Mouse (Mus musculus): ENCODE measurements around the gene Tcf7l2.

Tcf7l2 gene

DNA sequence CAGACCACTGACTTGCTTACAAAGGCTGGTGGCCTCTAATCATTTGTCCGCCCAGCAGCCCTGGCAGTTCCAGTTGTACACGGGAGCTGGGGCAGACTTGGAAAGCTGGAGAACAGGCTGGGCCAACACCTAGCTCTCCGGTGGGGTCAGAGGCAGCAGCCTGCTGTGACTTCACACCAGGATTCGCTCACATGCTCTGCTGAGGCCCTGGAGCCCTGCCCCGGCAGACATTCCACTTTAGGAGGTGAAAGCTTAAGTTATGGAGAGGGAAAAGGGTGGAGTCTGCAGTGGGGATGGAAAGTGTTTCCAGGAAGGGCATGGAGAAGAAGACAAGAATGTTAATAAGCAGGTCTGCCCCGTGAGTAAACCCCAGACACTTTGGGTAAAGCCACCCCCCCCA lies 19.2 kb upstream of the Tcf7l2 start:
- in situ Hi-C loops (cut with MboI, MseI), result loop anchor here (10.0 kb wide), 1 partner anchor 642 kb away; no protein-coding TSS in a partner anchor

DNA sequence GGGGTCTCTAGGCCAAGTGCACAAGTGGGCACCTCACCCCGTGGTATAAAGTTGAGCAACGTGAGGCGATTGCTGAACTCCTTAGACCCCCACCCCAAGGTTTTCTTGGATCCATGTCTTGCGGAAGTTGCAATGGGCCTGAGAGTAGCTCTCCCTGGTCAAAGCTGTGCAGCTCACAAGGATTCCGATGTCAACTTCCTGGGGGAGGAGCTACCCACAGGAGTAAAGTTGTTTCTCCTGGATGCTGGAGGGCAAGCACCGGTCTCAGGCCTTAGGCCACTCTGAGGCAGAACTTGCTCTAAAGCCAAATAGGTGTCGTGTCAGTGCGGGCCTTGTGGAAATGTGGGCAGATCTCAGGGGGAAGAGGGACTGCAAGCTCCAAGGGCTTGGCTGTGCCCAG lies 12.2 kb upstream of the Tcf7l2 start:
- in situ Hi-C loops (cut with MboI, MseI), result loop anchor here (10.0 kb wide), 1 partner anchor 635 kb away; no protein-coding TSS in a partner anchor

DNA sequence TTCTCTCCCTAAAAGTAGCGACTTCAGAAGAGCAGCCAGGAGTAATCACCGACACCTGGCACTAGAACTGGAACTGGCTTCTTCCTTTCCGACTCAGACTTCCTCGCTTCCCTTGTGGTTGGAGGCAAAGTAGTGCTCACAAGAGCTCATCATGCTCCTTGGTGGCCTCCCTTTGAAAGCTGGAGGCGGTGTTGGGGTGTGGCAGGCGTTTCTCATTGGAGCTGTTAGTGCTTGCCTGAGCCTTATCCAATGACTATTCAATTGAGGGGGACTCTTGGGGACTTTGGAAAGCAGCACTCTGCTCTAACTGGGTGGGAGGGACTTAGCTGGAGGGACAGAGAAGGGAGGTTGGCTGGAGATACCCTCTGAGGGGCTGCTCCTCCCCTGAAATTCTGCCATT lies 9.1 kb upstream of the Tcf7l2 start:
- in situ Hi-C loops (cut with MboI, MseI), result loop anchor here (5.0 kb wide), 1 partner anchor 50 kb away; no protein-coding TSS in a partner anchor

DNA sequence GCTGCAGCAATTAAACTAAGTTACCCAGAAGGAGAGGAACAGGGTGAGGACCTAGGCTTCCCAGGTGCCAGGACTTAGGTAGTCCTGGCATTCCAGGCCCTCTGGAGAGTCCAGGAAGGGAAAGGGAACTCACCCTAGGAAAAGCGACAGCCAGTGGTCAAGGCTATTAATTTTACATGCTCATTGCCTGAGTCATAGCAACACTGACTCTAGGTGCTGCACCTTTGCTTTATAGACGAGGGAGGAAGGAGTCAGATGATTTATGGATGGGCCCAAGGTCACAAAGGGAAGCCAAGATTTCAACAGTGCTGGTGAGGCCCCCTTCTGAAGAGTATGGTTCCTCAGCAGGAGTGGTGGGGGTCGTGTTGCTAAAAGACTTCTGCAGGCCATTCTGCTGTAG lies 8.6 kb upstream of the Tcf7l2 start:
- in situ Hi-C loops (cut with MboI, MseI), result loop anchor here (5.0 kb wide), 1 partner anchor 51 kb away; no protein-coding TSS in a partner anchor

DNA sequence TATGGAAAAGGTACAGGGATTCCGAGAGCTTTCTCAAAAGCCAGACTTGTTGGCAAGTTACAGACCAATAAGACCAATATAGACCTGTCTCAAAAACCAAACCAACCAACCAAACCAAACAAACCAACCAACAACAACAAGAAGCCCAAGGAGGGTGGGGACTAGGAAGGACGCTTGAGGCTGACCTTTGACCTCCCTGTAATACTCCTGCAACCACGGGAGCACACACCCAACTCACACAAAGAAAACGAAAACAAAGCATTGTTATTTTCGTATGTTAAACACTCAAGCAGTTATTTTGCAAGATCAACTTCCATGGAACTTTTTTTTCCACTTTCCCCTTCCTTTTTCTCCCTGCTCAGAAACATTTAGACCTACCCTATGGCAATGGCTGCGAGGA lies 5.6 kb upstream of the Tcf7l2 start:
- in situ Hi-C loops (cut with MboI, MseI), result no loop called here

DNA sequence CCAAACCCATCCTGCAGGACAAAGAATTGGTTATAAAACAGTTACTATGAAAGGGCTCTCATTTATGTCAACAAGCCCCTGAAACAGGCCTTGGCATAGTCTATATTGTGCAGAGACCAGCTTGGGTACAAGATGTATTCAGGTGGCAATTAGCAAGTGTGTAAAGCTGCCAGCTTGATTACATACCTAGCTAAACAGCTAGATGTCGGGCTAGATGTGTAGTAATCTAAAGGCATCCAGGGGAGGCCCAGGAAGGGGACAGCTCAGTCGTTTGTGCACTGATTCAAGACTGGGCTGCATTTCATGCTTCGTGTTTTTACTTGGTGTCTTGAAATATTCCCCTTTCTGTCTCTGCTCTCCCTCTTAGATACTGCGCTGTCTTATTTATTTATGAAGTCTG lies 1.9 kb upstream of the Tcf7l2 start:
- in situ Hi-C loops (cut with MboI, MseI), result no loop called here

DNA sequence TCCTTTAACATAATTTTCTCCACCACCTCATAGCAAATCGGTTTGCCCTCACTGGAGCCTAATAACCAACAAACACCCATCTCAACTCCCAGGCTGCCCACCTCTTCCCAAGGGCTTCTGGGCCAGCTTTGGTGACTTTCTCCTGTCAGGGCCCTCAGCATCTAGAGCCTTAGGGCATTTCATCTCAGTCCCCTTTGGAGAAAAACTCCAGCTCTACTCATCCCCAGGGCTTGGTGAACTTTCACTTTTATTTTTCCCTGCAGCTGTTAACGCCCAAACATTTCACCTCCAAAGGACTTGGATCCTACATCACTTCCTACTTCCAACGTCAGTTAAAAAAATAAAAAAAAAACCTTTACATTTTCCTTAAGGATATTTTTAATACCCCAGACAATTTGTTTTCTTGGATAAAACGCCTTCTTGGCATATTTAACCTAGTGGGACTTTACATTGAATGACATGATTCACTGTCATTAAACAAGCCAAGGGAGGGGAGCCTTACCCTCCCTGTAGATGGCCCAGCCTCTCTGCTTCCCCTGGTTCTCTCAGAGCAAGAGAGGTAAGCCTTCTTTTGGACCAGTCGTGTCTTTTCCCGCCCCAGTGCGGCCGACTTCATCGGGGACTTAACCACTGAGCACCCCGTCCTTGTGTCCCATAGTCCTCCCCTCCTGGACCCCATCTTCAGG lies 724 bp upstream of the Tcf7l2 start:
- in situ Hi-C loops (cut with MboI, MseI), result no loop called here

DNA sequence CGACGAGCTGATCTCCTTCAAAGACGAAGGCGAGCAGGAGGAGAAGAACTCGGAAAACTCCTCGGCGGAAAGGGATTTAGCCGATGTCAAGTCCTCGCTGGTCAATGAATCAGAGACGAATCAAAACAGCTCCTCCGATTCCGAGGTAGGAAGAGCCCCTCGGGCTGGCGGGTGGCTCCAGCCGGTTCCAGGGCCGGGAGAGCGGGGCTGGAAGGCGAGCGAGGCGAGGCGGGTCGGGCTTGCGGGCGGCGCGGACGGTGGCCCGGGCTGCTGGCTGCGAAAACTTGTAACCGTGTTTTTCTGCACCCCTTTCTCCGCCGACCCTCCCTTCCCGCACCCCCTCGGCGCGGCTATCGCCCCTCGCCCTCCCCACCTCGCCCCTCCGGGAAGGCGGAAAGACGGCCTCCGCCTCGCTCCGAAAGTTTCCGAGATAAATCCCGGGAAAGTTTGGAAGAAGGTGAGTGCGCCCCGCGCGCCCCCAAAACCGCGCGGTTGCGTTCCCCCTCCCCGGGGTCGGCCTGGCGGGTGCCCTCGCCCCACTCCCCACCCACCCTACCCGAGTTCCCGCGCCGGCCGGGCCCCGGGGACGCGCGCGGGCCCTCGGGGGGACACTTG lies 873 bp downstream of the Tcf7l2 start:
- in situ Hi-C loops (cut with MboI, MseI), result no loop called here

DNA sequence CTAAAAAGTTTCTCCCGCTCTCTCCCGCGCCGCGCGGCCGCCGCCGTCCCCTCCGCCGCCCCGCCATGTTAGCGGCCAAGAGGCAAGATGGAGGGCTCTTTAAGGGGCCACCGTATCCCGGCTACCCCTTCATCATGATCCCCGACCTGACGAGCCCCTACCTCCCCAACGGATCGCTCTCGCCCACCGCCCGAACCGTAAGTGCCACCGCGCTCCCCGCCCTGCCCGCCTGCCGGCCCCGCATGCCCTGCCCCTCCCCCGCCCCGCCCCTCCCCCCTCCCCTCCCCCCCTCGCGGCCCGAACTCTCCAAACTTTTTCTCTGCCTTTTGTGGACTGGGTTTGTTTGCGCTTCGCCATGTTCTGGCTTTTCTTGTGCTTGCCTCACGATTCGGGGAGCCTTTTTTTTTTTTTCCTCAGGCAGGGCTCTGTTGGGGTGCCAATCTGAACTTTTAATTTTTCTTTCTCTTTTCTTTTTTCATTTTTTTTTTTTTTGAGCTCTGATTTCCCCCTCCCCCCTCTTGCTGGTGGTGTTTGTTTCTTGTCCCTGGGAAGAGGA lies 1.5 kb downstream of the Tcf7l2 start:
- in situ Hi-C loops (cut with MboI, MseI), result no loop called here

DNA sequence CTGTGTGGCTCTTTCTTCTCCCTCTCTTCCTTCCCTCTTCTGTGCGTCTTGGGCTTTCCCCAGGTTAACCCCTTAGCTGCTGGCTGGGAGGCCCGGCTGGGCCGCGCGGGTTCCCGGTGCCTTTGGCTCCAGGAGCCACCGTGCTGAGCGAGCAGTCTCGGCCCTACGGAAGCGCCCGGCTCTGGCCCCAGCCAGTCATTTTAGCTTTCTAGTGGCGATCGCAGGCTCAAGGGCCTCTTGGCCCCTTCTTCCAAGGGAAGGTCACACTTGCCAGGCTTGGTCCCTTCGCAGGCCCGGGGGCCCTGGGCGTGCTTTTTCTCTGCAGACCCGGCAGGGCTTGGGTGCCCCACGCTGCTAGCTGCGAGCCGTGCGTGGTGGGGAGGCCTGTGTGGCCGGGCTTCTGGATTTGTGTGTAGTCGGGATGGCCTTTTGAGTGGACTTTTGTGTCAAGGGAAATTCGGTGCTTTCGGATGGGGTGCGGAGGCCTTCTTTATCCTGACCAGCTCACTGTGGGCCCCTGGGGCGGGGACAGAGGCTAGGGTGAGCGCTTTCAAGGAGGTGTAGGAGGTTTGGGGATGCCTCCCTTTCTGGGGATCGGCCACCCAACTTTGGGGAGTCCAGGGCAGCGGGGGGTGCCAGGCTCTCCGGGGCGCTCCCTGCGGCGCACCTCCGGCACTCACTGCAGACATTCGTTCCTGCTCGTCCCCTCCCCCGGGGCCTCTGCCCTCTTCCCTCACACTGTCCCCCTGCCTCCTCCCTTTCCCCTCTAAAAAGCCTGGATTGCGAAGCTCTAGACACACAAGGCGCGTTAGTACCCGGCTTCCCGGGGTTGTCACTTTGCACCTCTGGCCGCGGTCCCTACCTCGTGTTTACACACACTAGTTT lies 2.2 kb downstream of the Tcf7l2 start:
- in situ Hi-C loops (cut with MboI, MseI), result no loop called here

DNA sequence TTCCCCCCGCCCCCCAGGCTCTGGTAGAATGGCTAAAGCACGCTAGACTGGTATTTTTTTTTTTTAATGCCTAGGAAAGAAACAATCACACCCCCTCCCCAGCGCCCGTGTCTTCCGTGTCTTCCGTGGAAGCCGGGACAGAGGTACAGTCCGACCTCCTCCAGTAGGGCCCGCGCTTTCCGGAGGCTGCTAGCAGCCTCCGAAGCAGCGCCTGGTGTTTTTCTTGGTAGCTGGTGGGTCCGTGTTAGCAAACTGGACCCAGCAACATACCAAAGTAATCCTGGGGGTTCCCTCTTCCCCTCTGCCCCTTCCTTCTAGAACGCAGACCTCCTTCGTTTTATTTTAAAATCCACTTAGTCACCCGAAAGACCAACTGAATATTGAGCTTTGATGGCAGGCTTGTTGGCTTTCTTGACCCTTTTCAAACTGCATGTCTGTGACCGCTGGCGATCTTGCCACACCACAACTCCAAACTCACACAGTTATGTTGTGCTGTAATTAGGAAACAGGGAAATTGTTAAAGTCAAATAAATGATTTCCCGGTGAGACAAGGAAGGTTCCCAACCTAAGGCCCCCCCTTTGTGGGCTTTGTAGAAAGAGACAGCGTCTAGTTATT lies 3.1 kb downstream of the Tcf7l2 start:
- in situ Hi-C loops (cut with MboI, MseI), result no loop called here

DNA sequence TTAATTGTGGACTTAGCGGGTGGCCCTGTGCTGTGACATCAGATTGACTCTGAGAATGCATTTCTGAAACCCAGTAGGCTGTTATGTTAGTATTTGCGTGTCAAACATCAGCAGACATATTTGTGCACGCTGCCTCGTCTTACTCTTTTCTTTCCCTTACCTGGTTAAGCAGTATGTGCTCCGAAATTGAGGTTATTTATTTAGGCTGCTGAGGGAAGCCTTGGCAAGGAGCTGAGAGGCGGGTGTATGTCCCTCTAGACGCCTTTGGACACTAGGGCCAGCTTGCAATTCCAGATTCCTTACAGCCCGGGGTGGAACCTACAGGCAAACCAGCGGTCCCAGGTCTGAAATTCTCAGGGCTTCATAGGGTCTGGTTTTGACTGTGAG lies 3.6 kb downstream of the Tcf7l2 start:
- in situ Hi-C loops (cut with MboI, MseI), result no loop called here

DNA sequence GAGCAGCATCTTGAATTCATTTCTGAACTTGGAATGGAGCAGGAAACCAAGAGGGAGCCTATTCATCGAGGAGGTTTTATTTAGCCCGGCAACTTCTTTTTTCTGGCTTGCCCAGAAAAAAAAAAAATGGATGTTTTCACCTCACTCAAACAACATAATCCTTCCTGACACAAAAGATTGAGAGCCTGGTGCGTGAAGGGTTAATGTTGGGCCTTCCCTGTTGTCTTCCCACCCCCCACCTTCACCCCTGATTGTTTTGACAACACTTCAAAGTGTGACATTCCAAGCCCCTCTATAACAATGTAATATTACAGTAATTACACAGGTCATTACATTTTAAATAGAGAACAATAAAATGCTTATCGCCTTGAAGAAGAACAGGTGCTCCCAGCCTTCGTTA lies 4.6 kb downstream of the Tcf7l2 start:
- in situ Hi-C loops (cut with MboI, MseI), result no loop called here

DNA sequence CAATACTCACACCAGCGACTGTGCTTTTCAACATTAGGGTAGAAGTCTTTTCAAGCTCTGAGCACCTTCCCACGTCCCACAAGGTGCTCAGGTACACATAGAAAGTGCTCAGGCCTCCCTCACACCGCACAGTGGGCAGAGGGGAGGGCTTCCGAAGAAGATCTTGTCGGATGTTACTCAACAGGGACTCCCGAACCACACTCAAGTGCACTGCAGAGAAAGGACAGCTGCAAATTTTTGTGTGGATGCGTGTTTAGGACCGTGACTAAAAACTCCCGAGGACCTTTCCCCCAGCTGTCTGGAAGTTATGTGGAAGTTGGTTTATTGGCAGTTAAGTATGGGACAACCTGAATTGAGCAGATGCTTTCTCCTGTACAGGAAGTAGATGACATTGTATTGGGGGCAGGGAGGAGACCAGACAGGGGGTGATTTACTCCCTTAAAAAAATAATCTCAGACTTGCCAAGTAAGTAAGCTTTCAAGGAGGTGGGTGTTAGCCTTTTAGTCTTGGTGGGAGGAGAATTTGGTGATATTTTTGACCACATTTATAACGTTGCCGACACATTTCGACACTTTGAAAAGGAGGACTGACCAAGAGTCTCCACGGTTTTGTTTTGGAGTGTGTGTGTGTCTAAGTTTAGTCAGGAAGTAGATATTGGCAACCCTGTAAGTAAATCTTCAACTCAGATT lies 5.8 kb downstream of the Tcf7l2 start:
- in situ Hi-C loops (cut with MboI, MseI), result no loop called here

DNA sequence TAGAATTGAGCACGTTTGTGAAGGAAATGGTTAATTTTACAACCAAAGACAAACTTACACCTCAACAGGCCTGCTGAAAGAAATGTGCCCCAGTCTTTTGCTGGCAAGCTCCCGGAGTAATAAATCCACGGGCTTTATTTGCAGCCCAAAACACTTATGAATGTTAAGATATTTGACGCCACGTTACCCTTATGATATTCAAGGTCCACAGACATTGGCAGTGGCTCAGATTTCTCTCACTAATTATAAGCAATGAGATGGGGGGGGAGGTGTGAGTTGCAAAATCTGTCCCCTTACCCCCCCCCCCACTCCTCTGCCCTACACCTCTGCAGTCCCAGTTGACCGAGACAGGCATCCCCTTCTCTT lies 6.3 kb downstream of the Tcf7l2 start:
- in situ Hi-C loops (cut with MboI, MseI), result no loop called here

DNA sequence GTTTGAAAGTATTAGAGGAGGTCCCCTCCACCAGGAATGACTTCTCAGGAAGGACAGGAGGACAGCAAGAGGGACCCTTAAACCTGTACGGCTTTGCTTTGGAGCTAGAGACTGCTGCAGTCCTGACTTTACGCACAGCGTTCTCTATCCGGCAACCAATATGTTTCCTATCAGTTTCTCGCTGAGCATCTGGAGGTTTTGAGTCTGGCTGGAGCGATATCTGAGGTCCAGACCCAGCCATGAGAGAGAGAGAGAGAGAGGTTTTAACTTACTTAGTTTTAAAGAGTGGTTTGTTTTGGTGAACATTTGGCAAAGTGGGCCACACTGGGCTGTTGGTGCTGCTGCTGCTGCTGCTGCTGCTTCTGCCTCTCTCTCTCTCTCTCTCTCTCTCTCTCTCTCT lies 7.2 kb downstream of the Tcf7l2 start:
- in situ Hi-C loops (cut with MboI, MseI), result no loop called here

DNA sequence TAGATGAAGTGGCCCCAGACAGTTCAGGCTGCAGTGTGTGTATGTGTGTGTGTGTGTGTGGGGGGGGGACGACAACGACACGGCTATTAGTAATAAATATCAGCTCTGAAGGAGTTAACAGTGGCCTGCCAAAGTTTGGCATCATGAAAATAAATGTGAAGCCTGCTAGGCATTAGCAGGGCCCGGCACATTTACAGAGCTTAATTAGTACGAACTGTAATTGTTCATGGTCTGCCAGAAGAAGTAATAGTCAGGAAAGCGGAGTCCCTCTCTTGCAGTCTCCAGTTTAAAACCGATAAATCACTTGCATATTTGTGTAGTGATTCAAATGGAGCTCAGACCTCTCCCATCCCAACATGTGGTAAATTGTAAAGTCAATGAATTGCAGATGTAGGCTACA lies 7.9 kb downstream of the Tcf7l2 start:
- in situ Hi-C loops (cut with MboI, MseI), result no loop called here

DNA sequence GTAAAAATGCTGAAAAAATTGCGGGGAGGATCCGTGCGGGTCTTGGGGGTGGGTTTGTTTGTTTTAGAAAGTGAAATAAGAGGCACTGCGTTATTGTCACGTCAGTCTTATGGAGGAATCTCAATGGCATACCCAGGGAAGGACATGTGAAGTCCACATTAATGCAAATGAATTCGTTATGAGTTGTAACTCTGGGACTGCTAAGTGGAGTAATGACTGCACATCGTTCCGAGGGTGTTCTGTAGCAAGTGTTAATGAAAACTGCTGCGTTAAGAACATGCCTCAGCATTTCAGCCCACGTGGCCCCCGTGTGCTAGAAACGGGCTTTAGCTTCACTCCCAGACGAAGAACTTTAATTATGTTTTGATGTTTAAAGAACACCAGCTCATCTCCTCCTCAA lies 8.4 kb downstream of the Tcf7l2 start:
- in situ Hi-C loops (cut with MboI, MseI), result no loop called here

DNA sequence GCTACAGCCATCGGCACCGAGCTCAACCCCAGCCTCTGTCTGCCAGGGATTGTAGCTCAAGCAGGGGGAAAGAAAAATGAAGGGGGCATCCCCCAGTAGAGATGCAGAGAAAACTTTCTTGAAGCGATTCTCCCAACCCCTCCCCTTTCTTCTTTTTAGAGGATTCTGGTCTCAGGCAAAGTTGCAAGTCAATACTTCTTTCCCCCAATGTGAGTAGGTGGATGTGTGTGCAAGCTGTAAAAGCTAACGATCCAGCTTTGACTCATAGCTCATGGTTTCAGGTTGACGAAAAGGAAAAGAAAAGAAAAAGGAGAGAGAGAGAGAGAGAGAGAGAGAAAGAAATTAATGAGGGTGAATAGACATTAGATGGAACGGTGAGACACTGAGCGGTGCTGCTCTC lies 8.8 kb downstream of the Tcf7l2 start:
- in situ Hi-C loops (cut with MboI, MseI), result no loop called here

DNA sequence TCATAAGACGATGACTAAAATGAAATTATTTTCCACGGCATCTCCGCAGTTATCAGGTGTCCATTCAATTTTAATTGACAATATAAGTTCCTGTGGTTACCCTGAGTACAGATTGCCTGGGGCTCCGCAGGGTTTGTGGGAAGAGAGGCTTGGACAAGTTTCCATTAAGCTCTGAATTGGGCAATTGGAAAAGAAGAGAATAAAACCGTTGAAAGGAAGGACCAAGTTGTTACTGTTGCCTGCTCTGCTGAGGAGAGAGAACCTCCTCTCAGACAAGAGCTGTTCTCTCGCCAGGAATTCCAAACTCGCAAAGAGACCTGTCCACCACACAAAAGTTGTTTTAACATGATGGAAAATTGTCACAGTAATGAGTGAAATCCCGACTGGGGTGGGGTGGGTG lies 11.2 kb downstream of the Tcf7l2 start:
- in situ Hi-C loops (cut with MboI, MseI), result no loop called here

DNA sequence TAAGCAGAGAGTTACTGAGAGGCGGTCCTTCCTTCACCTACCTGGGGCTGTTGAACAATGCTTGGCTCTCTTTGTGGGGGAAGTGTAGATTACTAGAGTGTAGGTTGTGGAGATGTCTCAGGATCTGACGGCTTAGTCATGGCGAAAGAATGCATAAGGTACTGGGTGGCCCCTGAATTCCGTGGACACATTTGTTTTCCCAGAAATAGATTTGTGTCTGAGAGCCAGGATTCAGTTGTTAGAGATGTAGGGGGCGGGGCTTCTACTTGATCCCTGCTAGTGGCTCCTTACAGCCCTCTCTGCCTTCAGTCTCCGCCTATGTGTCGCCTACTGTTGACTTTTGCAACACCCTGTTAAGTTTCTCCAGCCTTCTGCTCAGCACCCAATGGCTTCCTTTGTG lies 12.7 kb downstream of the Tcf7l2 start:
- in situ Hi-C loops (cut with MboI, MseI), result no loop called here
